Mouse (Mus musculus) ES-E14 (cell line): ENCODE data around the gene Meltf.

Source experiments
- CHD2 ChIP-seq: IDR thresholded peaks from 2 replicates; pipeline ENCODE4 v1.6.1; 2014; ENCODE audit warnings: mild to moderate bottlenecking, low read depth, low read length, inconsistent platforms
- MAFK ChIP-seq: IDR thresholded peaks from 2 replicates; pipeline ENCODE4 v1.6.1; 2014; ENCODE audit warnings: mild to moderate bottlenecking, low read depth, low read length, inconsistent platforms; ENCODE audit not compliant: insufficient read depth

DNA sequence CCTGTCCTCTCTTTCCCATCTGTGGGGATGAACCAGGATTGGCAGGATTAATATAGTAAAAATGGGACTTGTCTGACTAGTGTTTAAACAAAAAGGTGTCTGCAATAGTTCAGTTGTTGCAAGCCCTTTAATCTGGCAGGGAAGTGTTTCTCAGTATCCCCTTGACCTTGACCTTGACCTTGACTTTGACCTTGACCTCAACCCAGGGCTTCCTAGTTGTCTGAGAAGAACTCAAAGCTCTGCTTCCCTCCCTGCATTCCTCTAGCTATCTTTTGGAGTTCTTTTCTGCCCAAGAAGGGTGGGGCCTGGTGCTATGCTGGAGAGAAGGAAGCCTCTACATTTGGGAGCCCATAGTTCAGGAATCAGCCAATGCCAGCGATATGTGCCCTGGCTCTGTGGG lies 23.3 kb downstream of the Meltf start:
- TF ChIP-seq CHD2 (no peak), MAFK (no peak)
